In genomic region chr14:123120361-123120760, GRCm38 (mm10) we compare ENCODE assay signal across 10 mouse cellular contexts.
"Had no signal": no experiment of that assay in that cellular context is flagged by ENCODE, and none has a peak within 500 bp of the region (broad histone marks: within the 10 kb centered on the region; RNA-seq: fewer than 3 reads in every experiment).

No protein-coding gene starts in this region.

- ATAC-seq: lung, postnatal 0 days had no signal

- DNase-seq: kidney, postnatal 36 days; layer of hippocampus, adult 9-11 months; left cerebral cortex, postnatal 4 days; lung, adult 2 months; lung, postnatal 4 days; midbrain, embryonic 14.5 days; right cerebral cortex, postnatal 14 days; thymus, adult 2 months; thymus, postnatal 25 days had no signal
